Mouse (Mus musculus) hematopoietic stem cell, adult 5-6 weeks (primary cell): ENCODE data around the gene Eid2b. TPM values are rescaled to one million over a fixed set of nuclear protein-coding genes. Genes with fewer than 3 reads are reported as not detected.

Source experiments
- total RNA-seq: library from RNA; stranded (forward); fragments of 172-1452, 232-1000 nt; gene quantifications from 2 replicates; pipeline ENCODE4 v1.2.3, GENCODE M21; 2017

The Eid2b gene
- total RNA-seq, 1 experiment from 2014 or later, result 4.5 TPM

Other genes starting within 250 kb of the Eid2b start
- 110 and 131 TPM in 2 replicates for gene Psmc4, start 227.6 kb upstream of the Eid2b start, total RNA-seq
- not detected in 2 replicates for gene Fcgbp, start 206.5 kb upstream of the Eid2b start, total RNA-seq
- gene 9530053A07Rik, start 148.3 kb upstream of the Eid2b start, total RNA-seq, result not detected in 2 replicates
- gene Fbl, start 108.0 kb upstream of the Eid2b start, total RNA-seq, result 162 and 213 TPM in 2 replicates
- gene Dyrk1b, start 98.3 kb upstream of the Eid2b start, total RNA-seq, result 4.7 and 6.1 TPM in 2 replicates
- gene Eid2, start 9.9 kb upstream of the Eid2b start, total RNA-seq, result 6.4 and 8.6 TPM in 2 replicates
- gene Selenov, start 13.4 kb downstream of the Eid2b start, total RNA-seq, result not detected in 2 replicates
- 0.25 TPM in 1 of 2 replicates, not detected in the other for gene Dll3, start 24.5 kb downstream of the Eid2b start, total RNA-seq
- gene Timm50, start 34.3 kb downstream of the Eid2b start, total RNA-seq, result 27.8 and 42.9 TPM in 2 replicates
- gene Supt5, start 61.0 kb downstream of the Eid2b start, total RNA-seq, result 66.2 and 71.9 TPM in 2 replicates
- gene Rps16, start 72.9 kb downstream of the Eid2b start, total RNA-seq, result 943 and 1,083 TPM in 2 replicates
- gene Plekhg2, start 94.9 kb downstream of the Eid2b start, total RNA-seq, result 3.5 and 12.5 TPM in 2 replicates
- gene Zfp36, start 102.5 kb downstream of the Eid2b start, total RNA-seq, result 166 and 198 TPM in 2 replicates
- 15.8 and 32.4 TPM in 2 replicates for gene Med29, start 115.0 kb downstream of the Eid2b start, total RNA-seq
- 181 and 184 TPM in 2 replicates for gene Paf1, start 115.2 kb downstream of the Eid2b start, total RNA-seq
- 584 and 882 TPM in 2 replicates for gene Gmfg, start 159.7 kb downstream of the Eid2b start, total RNA-seq
- 2.2 and 8.7 TPM in 2 replicates for gene Lrfn1, start 174.2 kb downstream of the Eid2b start, total RNA-seq
- not detected in 2 replicates for gene Ifnl2, start 232.7 kb downstream of the Eid2b start, total RNA-seq
- gene Ifnl3, start 245.1 kb downstream of the Eid2b start, total RNA-seq, result not detected in 2 replicates